In genomic region chr8:106055038-106055437, GRCm38 (mm10) we compare ENCODE assay signal across 12 mouse cellular contexts. TPM values are rescaled to one million over a fixed set of nuclear protein-coding genes. Genes with fewer than 3 reads are reported as not detected.
DNase-seq lines count a peak whose midpoint lies in the region; ATAC-seq and TF ChIP-seq lines count a peak whose summit lies in the region.
"Had no signal": no experiment of that assay in that cellular context is flagged by ENCODE, and none has a peak within 500 bp of the region (broad histone marks: within the 10 kb centered on the region; RNA-seq: fewer than 3 reads in every experiment).

No protein-coding gene starts in this region.

- H3K4me1 ChIP-seq in ES-Bruce4 (ENCODE audit: control insufficient read depth, insufficient read depth, low read length) = no peaks in the 10 kb centered on the region
- peaks cover 16% of the 10 kb centered on the region for H3K4me1 ChIP-seq in stomach, embryonic 16.5 days (ENCODE audit: control insufficient read depth, insufficient read depth, low read length)

- no peak overlapping the region for H3K4me3 ChIP-seq in ES-Bruce4 (ENCODE audit: low read depth, low read length)
- no peak overlapping the region for H3K4me3 ChIP-seq in stomach, embryonic 16.5 days (replicated peaks; ENCODE audit: low read length)

- no peaks in the 10 kb centered on the region for H3K27me3 ChIP-seq in ES-Bruce4 (ENCODE audit: control insufficient read depth, insufficient read depth, low read length, poor library complexity, severe bottlenecking)
- H3K27me3 ChIP-seq in stomach, embryonic 16.5 days (ENCODE audit: control insufficient read depth, insufficient read depth, low read length) = no peaks in the 10 kb centered on the region

- H3K4me2 ChIP-seq in stomach, embryonic 16.5 days (ENCODE audit: low read depth, low read length) = no peak overlapping the region

- no peak for TF ChIP-seq EP300 in ES-Bruce4 (IDR thresholded peaks at IDR 0.05; ENCODE audit: insufficient read depth, low read depth, low read length)

- ATAC-seq in stomach, embryonic 16.5 days (ENCODE audit: insufficient read depth, low FRiP score) = no peak
- ATAC-seq in erythroid progenitor cell, adult 5-6 weeks (replicated peaks; ENCODE audit: low FRiP score, poor library complexity, severe bottlenecking) = no peak

- H3K27ac ChIP-seq in ES-Bruce4 (ENCODE audit: insufficient read depth, low read length) = peak overlapping the region; percentile 79
- H3K27ac ChIP-seq in stomach, embryonic 16.5 days (ENCODE audit: low read length) = peak overlapping the region; percentile 66

- H3K9ac ChIP-seq in ES-Bruce4 (ENCODE audit: low read depth, poor library complexity, severe bottlenecking) = no peak overlapping the region
- H3K9ac ChIP-seq in stomach, embryonic 16.5 days (ENCODE audit: low read length) = no peak overlapping the region

- TF ChIP-seq POLR2A in ES-Bruce4 (IDR thresholded peaks at IDR 0.05; ENCODE audit: insufficient read depth, low read length) = no peak

- peak; percentile 72 for DNase-seq in left cerebral cortex, postnatal 4 days
- DNase-seq in left cerebral cortex, adult 9 months (ENCODE audit: low spot score in 2 of 2) = no peak
- DNase-seq in induced T-regulatory cell, adult 2 months (ENCODE audit: low read depth) = peak; percentile 61
- DNase-seq in cerebellum, adult 11 months = no peak
- DNase-seq in layer of hippocampus, postnatal 10 days (ENCODE audit: low spot score in 2 of 2) = no peak
- DNase-seq: gastrocnemius, postnatal 14 days; lung, postnatal 14 days had no signal

- 68% methylated on average over 3 of the region's 3 CpGs for WGBS in stomach, embryonic 16.5 days

- intact Hi-C loops in left cerebral cortex, postnatal 4 days (cut with DNase I) = no loop called here

- TF ChIP-seq CTCF in ES-Bruce4 (IDR thresholded peaks at IDR 0.05; ENCODE audit: low read depth, low read length) = no peak

- H3K36me3 ChIP-seq in ES-Bruce4 (ENCODE audit: control insufficient read depth, insufficient read depth, low read length, poor library complexity, severe bottlenecking) = peaks cover 12% of the 10 kb centered on the region
- peaks cover 10% of the 10 kb centered on the region; the same call in 1 of the 2 replicates for H3K36me3 ChIP-seq in stomach, embryonic 16.5 days (ENCODE audit: control insufficient read depth, insufficient read depth, low read length)

- no peaks in the 10 kb centered on the region for H3K9me3 ChIP-seq in ES-Bruce4 (replicated peaks; ENCODE audit: control insufficient read depth, insufficient read depth, low read length, poor library complexity, severe bottlenecking)
- no peaks in the 10 kb centered on the region for H3K9me3 ChIP-seq in stomach, embryonic 16.5 days (replicated peaks; ENCODE audit: control insufficient read depth, low read length)

RNA-seq across cellular contexts. Expression of gene Nfatc3, which starts 3.6 kb away (rescaled TPM):
- 10 to 100 TPM; 15.8 to 17.2 TPM for total RNA-seq in left cerebral cortex, postnatal 4 days (2021)
- 68.9 and 78.3 TPM in 2 replicates for polyA plus RNA-seq in ES-Bruce4 (2011; ENCODE audit: insufficient read depth, insufficient read length, low read depth, missing spikeins)
- polyA plus RNA-seq in stomach, embryonic 16.5 days (2015; fragmentation: Nextera tagmentation; extraction: Ambion mirVana) = 4.7 and 5.3 TPM in 2 replicates
- total RNA-seq in erythroid progenitor cell, adult 5-6 weeks (2015; ENCODE audit: low replicate concordance) = 71.3 and 80.4 TPM in 2 replicates
- total RNA-seq in erythroid progenitor cell, adult 5-6 weeks (2017; ENCODE audit: low replicate concordance) = 32.7 and 37.5 TPM in 2 replicates
- 1 to 10 TPM; 9.9 TPM for total RNA-seq in layer of hippocampus, postnatal 10 days (2021)

RNA-seq across cellular contexts. Expression of gene Ddx28, which starts 43.4 kb away (rescaled TPM):
- 10 to 100 TPM; 14.4 to 15.3 TPM for total RNA-seq in left cerebral cortex, postnatal 4 days (2021)
- 8.7 and 8.8 TPM in 2 replicates for polyA plus RNA-seq in ES-Bruce4 (2011; ENCODE audit: insufficient read depth, insufficient read length, low read depth, missing spikeins)
- polyA plus RNA-seq in stomach, embryonic 16.5 days (2015; fragmentation: Nextera tagmentation; extraction: Ambion mirVana) = 14.8 and 16.5 TPM in 2 replicates
- total RNA-seq in erythroid progenitor cell, adult 5-6 weeks (2015; ENCODE audit: low replicate concordance) = 1.8 and 4.6 TPM in 2 replicates
- 3.2 and 5.0 TPM in 2 replicates for total RNA-seq in erythroid progenitor cell, adult 5-6 weeks (2017; ENCODE audit: low replicate concordance)
- total RNA-seq in layer of hippocampus, postnatal 10 days (2021) = 10 to 100 TPM; 12.7 to 14.7 TPM

RNA-seq across cellular contexts. Expression of gene Dpep2nb, which starts 49.3 kb away (rescaled TPM):
- not detected for total RNA-seq in left cerebral cortex, postnatal 4 days (2021)
- polyA plus RNA-seq in ES-Bruce4 (2011; ENCODE audit: insufficient read depth, insufficient read length, low read depth, missing spikeins) = not detected in 2 replicates
- not detected in 2 replicates for polyA plus RNA-seq in stomach, embryonic 16.5 days (2015; fragmentation: Nextera tagmentation; extraction: Ambion mirVana)
- not detected in 2 replicates for total RNA-seq in erythroid progenitor cell, adult 5-6 weeks (2015; ENCODE audit: low replicate concordance)
- not detected in 2 replicates for total RNA-seq in erythroid progenitor cell, adult 5-6 weeks (2017; ENCODE audit: low replicate concordance)
- total RNA-seq in layer of hippocampus, postnatal 10 days (2021) = not detected
- total RNA-seq: gastrocnemius, postnatal 14 days had no signal
- polyA plus RNA-seq: embryonic facial prominence, embryonic 14.5 days; limb, embryonic 11.5 days had no signal

Comparison
In these comparisons a context has a peak if more than half of its experiments do, and no peak if none do; other contexts are left out.
1. DNase-seq: peak in left cerebral cortex, postnatal 4 days (single experiment) and induced T-regulatory cell, adult 2 months (single experiment); none in left cerebral cortex, adult 9 months (0 of 2), cerebellum, adult 11 months (single experiment) and layer of hippocampus, postnatal 10 days (0 of 2).